Mouse (Mus musculus): ENCODE data around the gene 4833439L19Rik. TPM values are rescaled to one million over a fixed set of nuclear protein-coding genes. Genes with fewer than 3 reads are reported as not detected.

4833439L19Rik gene
- polyA plus RNA-seq, 1 experiment from 2014 or later: 272 TPM

DNA sequence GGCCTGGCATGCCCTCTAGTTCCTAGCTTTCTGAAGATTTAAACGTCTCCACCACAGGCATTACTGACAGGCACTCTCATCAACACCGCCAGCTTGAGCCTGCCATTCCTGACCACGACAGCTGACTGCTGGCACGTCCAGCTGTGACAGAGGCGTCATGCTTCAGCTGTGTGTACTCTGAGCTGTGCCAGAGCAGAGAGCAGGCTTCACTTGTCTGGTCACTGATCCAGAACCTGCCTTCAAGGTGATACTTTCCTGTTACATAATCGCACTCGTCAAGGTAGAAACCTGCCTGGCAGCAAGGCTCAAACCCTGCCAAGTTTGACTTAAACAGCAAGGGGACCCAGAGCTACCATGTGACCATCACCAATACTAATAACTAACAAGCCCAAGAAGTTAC, 2.7 kb downstream of the 4833439L19Rik start:
- Histone ChIP-seq H3K4me2 (ENCODE audit: low read length) (no peak overlapping the region), H3K9ac (ENCODE audit: low read depth, low read length) (no peak overlapping the region), H3K36me3 (ENCODE audit: control insufficient read depth, insufficient read depth, low read length) (peaks cover 29% of the 10 kb centered on the region), H3K4me1 (ENCODE audit: control insufficient read depth, insufficient read depth, low read length) (peaks cover 10% of the 10 kb centered on the region), H3K4me3 (ENCODE audit: low read depth, low read length) (no peak overlapping the region), H3K9me3 (replicated peaks; ENCODE audit: control insufficient read depth, low read length, poor library complexity, severe bottlenecking) (no peaks in the 10 kb centered on the region), H3K27me3 (ENCODE audit: control insufficient read depth, insufficient read depth, low read depth, low read length) (no peaks in the 10 kb centered on the region), H3K27ac (ENCODE audit: low read length) (no peak overlapping the region)
- no peak for ATAC-seq
- 81% methylated on average over 7 of the region's 7 CpGs for WGBS

DNA sequence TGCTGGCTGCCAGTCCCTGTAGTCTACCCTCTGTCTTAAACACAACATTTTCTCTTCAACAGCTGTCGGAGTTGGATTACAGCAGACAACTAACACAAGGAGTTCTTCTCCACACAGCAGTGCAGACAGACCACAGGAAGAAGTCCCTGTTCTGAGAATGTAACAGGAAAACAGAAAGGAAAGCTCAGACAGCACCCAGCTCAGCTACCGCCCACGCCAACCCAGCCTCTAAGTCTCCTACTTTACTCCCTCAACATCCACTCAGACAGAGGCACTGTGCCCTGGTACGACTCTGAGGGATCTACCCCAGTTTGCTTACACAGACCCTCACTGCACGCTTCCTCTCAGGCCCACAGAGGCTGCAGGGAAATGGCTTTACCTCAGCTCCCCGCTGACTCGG, 4.6 kb downstream of the 4833439L19Rik start:
- no peaks in the 10 kb centered on the region for H3K27me3 ChIP-seq (ENCODE audit: control insufficient read depth, insufficient read depth, low read depth, low read length)
- H3K36me3 ChIP-seq (ENCODE audit: control insufficient read depth, insufficient read depth, low read length): peaks cover 35% of the 10 kb centered on the region
- no peak overlapping the region for H3K9ac ChIP-seq (ENCODE audit: low read depth, low read length)
- H3K4me3 ChIP-seq (ENCODE audit: low read depth, low read length): no peak overlapping the region
- no peak overlapping the region for H3K27ac ChIP-seq (ENCODE audit: low read length)
- no peaks in the 10 kb centered on the region for H3K9me3 ChIP-seq (replicated peaks; ENCODE audit: control insufficient read depth, low read length, poor library complexity, severe bottlenecking)
- no peak overlapping the region for H3K4me2 ChIP-seq (ENCODE audit: low read length)
- H3K4me1 ChIP-seq (ENCODE audit: control insufficient read depth, insufficient read depth, low read length): peaks cover 10% of the 10 kb centered on the region
- ATAC-seq: no peak
- WGBS: 94% methylated on average over 7 of the region's 7 CpGs

DNA sequence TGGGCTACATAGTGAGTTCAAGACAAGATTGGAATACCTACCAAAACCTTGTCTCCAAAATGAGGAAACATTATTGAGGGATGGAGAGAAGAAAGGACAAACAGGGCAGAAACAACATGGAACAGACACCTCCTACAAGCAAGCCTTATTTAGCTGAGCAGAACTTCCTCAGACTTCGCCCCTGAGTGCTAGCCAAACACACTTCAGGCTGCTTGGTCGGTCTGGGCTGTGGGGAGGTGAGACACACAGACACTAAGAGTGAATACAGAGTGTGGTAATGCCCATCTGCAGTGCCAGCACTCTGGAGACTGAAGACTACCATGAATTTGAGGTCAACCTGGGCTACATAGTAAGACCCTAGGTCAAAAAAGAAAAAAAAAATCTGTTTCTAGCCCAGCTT, 5.6 kb downstream of the 4833439L19Rik start:
- peaks cover 8% of the 10 kb centered on the region for H3K4me1 ChIP-seq (ENCODE audit: control insufficient read depth, insufficient read depth, low read length)
- no peak overlapping the region for H3K9ac ChIP-seq (ENCODE audit: low read depth, low read length)
- no peaks in the 10 kb centered on the region for H3K9me3 ChIP-seq (replicated peaks; ENCODE audit: control insufficient read depth, low read length, poor library complexity, severe bottlenecking)
- no peak overlapping the region for H3K4me2 ChIP-seq (ENCODE audit: low read length)
- H3K27me3 ChIP-seq (ENCODE audit: control insufficient read depth, insufficient read depth, low read depth, low read length): no peaks in the 10 kb centered on the region
- H3K27ac ChIP-seq (ENCODE audit: low read length): no peak overlapping the region
- no peak overlapping the region for H3K4me3 ChIP-seq (ENCODE audit: low read depth, low read length)
- no peak for ATAC-seq
- H3K36me3 ChIP-seq (ENCODE audit: control insufficient read depth, insufficient read depth, low read length): peaks cover 36% of the 10 kb centered on the region
- 98% methylated on average over 2 of the region's 2 CpGs for WGBS

DNA sequence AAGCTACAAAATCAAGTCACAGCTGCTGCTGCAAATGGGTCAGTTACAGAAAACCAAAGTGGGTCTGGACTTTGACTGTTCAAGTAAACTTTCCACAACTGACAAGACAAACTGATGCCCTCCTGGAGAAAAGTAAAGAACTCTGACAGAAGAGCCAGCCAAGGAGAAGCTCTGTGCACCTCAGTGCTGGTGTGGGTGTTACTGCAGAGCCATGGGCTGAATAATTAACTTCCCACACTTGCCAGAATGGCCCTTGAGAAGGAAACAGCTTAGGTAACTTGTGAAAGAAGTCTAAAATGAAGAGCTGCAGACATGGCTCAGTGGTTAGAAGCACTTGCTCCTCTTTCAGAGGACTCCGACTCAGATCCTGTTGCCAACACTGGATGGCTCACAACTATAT, 7.6 kb downstream of the 4833439L19Rik start:
- WGBS: 92% methylated on average over 1 of the region's 1 CpGs
- peaks cover 45% of the 10 kb centered on the region for H3K36me3 ChIP-seq (ENCODE audit: control insufficient read depth, insufficient read depth, low read length)
- ATAC-seq: no peak

DNA sequence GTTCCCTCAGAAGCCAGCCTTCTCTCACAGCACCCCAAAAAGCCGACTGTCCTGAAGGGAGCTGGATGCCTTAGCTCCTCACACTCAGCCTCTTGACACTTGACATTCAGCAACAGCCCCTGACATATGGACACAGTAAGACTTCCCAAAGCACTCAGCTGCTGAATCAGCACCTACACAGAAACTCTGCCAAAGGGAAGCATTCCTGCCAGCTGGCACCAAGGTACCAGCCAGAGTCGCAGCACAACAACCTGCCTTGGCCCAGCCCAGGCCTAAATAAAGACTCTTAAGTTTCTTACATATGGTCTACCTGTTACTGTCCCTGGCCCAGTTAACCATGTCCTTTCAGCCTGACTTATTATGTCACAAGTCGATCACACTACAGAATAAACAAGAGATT, 8.4 kb downstream of the 4833439L19Rik start:
- H3K9me3 ChIP-seq (replicated peaks; ENCODE audit: control insufficient read depth, low read length, poor library complexity, severe bottlenecking): no peaks in the 10 kb centered on the region
- no peak overlapping the region for H3K4me3 ChIP-seq (ENCODE audit: low read depth, low read length)
- H3K9ac ChIP-seq (ENCODE audit: low read depth, low read length): no peak overlapping the region
- no peak for ATAC-seq
- no peaks in the 10 kb centered on the region for H3K4me1 ChIP-seq (ENCODE audit: control insufficient read depth, insufficient read depth, low read length)
- 87% methylated on average over 3 of the region's 3 CpGs for WGBS
- H3K27ac ChIP-seq (ENCODE audit: low read length): no peak overlapping the region
- H3K27me3 ChIP-seq (ENCODE audit: control insufficient read depth, insufficient read depth, low read depth, low read length): no peaks in the 10 kb centered on the region
- peaks cover 52% of the 10 kb centered on the region for H3K36me3 ChIP-seq (ENCODE audit: control insufficient read depth, insufficient read depth, low read length)
- no peak overlapping the region for H3K4me2 ChIP-seq (ENCODE audit: low read length)

More for the DNA sequence above, 7.6 kb downstream of the 4833439L19Rik start:
- no peaks in the 10 kb centered on the region for H3K4me1 ChIP-seq (ENCODE audit: control insufficient read depth, insufficient read depth, low read length)
- H3K9me3 ChIP-seq (replicated peaks; ENCODE audit: control insufficient read depth, low read length, poor library complexity, severe bottlenecking): no peaks in the 10 kb centered on the region
- no peaks in the 10 kb centered on the region for H3K27me3 ChIP-seq (ENCODE audit: control insufficient read depth, insufficient read depth, low read depth, low read length)
- no peak overlapping the region for H3K4me3 ChIP-seq (ENCODE audit: low read depth, low read length)
- H3K4me2 ChIP-seq (ENCODE audit: low read length): no peak overlapping the region
- H3K9ac ChIP-seq (ENCODE audit: low read depth, low read length): no peak overlapping the region
- H3K27ac ChIP-seq (ENCODE audit: low read length): no peak overlapping the region

DNA sequence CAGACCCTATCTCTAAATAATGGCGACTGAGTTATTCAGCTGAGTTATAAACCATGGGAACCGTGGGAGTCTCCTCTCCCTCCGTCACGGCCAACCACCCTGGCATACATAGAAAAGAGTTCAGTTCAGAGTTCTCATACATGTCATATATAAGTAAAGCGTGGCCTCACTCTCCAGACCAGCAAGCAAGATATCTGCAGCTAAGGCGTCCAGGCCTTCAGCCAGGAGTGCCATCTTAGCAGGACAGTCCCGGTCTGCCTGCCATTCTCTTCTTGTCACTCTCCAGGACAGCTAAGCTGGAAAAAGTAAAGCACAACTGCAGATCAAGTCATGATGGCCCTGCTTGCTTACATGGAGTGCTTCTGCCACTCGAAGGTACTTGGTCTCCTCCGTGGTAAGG, 9.1 kb downstream of the 4833439L19Rik start:
- Histone ChIP-seq H3K9me3 (replicated peaks; ENCODE audit: control insufficient read depth, low read length, poor library complexity, severe bottlenecking) (no peaks in the 10 kb centered on the region), H3K36me3 (ENCODE audit: control insufficient read depth, insufficient read depth, low read length) (peaks cover 53% of the 10 kb centered on the region), H3K27me3 (ENCODE audit: control insufficient read depth, insufficient read depth, low read depth, low read length) (no peaks in the 10 kb centered on the region), H3K27ac (ENCODE audit: low read length) (no peak overlapping the region), H3K4me3 (ENCODE audit: low read depth, low read length) (no peak overlapping the region), H3K4me2 (ENCODE audit: low read length) (no peak overlapping the region), H3K4me1 (ENCODE audit: control insufficient read depth, insufficient read depth, low read length) (no peaks in the 10 kb centered on the region), H3K9ac (ENCODE audit: low read depth, low read length) (no peak overlapping the region)
- WGBS: 92% methylated on average over 9 of the region's 9 CpGs
- no peak for ATAC-seq

DNA sequence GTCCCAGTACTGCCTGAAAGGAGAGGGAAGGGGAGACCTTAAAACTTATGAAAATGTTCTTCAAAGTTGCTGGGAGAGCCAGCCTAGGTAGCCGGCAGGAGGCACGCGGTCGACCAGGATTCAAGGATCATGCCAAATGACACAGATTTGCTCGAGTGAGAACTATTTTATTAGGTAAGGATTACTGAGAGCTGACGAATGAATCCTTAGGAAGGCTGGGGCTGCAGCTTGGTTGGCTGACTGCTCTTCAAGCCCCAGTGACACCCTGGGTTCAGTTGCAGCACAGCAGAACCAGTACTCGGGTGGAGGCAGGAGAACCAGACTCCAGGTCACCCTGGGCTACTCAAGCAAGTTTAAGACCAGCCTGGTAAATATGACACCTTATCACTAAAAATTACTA, 17.2 kb downstream of the 4833439L19Rik start:
- no peaks in the 10 kb centered on the region for H3K27me3 ChIP-seq (ENCODE audit: control insufficient read depth, insufficient read depth, low read depth, low read length)
- WGBS: 83% methylated on average over 7 of the region's 7 CpGs

DNA sequence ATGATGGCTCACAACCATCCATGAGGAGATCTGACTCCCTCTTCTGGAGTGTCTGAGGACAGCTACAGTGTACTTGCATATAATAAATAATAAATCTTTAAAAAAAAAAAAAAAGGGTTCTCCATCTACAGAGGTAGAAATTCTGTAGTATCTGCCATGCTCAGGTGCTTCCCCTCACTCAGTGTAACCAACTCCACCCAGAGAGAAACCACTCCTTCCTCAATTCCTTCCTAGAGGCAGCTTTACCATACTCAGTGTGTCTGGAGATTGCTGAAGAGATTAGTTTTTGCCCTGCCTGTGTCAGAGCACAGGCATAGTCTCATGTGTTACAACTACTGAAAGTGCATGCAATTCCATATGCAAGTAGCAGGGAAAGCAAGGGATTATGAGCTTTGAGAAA, 33.1 kb downstream of the 4833439L19Rik start:
- H3K4me2 ChIP-seq (ENCODE audit: low read length): no peak overlapping the region
- H3K27me3 ChIP-seq (ENCODE audit: control insufficient read depth, insufficient read depth, low read depth, low read length): no peaks in the 10 kb centered on the region
- no peaks in the 10 kb centered on the region for H3K9me3 ChIP-seq (replicated peaks; ENCODE audit: control insufficient read depth, low read length, poor library complexity, severe bottlenecking)
- peaks cover 32% of the 10 kb centered on the region for H3K36me3 ChIP-seq (ENCODE audit: control insufficient read depth, insufficient read depth, low read length)
- no peak overlapping the region for H3K9ac ChIP-seq (ENCODE audit: low read depth, low read length)
- no peaks in the 10 kb centered on the region for H3K4me1 ChIP-seq (ENCODE audit: control insufficient read depth, insufficient read depth, low read length)
- no peak overlapping the region for H3K27ac ChIP-seq (ENCODE audit: low read length)
- no peak for ATAC-seq
- no peak overlapping the region for H3K4me3 ChIP-seq (ENCODE audit: low read depth, low read length)

More for the DNA sequence above, 17.2 kb downstream of the 4833439L19Rik start:
- Histone ChIP-seq H3K4me3 (ENCODE audit: low read depth, low read length) (no peak overlapping the region), H3K4me2 (ENCODE audit: low read length) (no peak overlapping the region), H3K4me1 (ENCODE audit: control insufficient read depth, insufficient read depth, low read length) (no peaks in the 10 kb centered on the region), H3K9ac (ENCODE audit: low read depth, low read length) (no peak overlapping the region), H3K36me3 (ENCODE audit: control insufficient read depth, insufficient read depth, low read length) (peaks cover 46% of the 10 kb centered on the region), H3K9me3 (replicated peaks; ENCODE audit: control insufficient read depth, low read length, poor library complexity, severe bottlenecking) (no peaks in the 10 kb centered on the region), H3K27ac (ENCODE audit: low read length) (no peak overlapping the region)
- no peak for ATAC-seq

DNA sequence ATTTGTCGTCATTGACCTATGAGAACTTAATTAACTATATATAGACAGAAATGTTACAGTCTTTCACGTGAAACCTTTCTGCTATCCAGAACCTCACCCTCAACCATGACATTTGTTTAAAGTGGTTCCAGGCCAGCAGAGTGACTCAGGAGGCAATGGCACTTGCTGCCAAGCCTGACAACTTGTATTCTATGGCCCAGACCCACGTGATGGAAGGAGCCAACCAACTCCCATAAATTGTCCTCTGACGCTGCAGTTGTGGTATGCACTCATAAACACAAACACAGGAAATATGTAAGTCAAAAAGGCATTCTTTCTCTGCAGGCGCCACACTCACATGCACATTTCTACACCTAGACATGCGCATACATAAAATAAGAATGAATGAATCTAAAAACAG, 38.1 kb downstream of the 4833439L19Rik start:
- no peak for ATAC-seq
- no peaks in the 10 kb centered on the region for H3K4me1 ChIP-seq (ENCODE audit: control insufficient read depth, insufficient read depth, low read length)
- 93% methylated on average over 6 of the region's 6 CpGs for WGBS
- H3K9ac ChIP-seq (ENCODE audit: low read depth, low read length): no peak overlapping the region
- H3K4me2 ChIP-seq (ENCODE audit: low read length): no peak overlapping the region
- H3K27me3 ChIP-seq (ENCODE audit: control insufficient read depth, insufficient read depth, low read depth, low read length): no peaks in the 10 kb centered on the region
- H3K9me3 ChIP-seq (replicated peaks; ENCODE audit: control insufficient read depth, low read length, poor library complexity, severe bottlenecking): no peaks in the 10 kb centered on the region
- no peak overlapping the region for H3K27ac ChIP-seq (ENCODE audit: low read length)
- H3K36me3 ChIP-seq (ENCODE audit: control insufficient read depth, insufficient read depth, low read length): peaks cover 42% of the 10 kb centered on the region
- no peak overlapping the region for H3K4me3 ChIP-seq (ENCODE audit: low read depth, low read length)

DNA sequence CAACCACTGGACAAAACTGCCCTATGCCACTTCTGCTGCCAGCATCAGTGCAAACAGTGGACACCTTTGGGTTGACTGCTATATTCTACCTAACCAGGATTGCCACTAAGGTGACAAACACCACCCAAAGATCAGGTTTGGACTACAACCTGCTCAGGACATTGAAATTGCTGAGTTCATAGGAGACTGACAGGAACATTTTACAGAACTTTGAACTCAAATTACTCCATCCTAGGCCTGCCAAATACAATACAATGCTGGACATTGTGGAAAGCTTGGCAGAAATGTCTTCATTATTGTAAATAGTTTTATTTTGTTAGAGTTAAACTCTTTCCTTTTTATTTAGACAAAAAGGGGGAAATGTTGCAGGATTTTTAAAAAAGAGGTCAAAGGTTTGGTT, 44.1 kb downstream of the 4833439L19Rik start:
- H3K4me2 ChIP-seq (ENCODE audit: low read length): no peak overlapping the region
- H3K4me3 ChIP-seq (ENCODE audit: low read depth, low read length): no peak overlapping the region
- ATAC-seq: no peak
- H3K9ac ChIP-seq (ENCODE audit: low read depth, low read length): no peak overlapping the region
- H3K9me3 ChIP-seq (replicated peaks; ENCODE audit: control insufficient read depth, low read length, poor library complexity, severe bottlenecking): no peaks in the 10 kb centered on the region
- H3K27me3 ChIP-seq (ENCODE audit: control insufficient read depth, insufficient read depth, low read depth, low read length): no peaks in the 10 kb centered on the region
- H3K36me3 ChIP-seq (ENCODE audit: control insufficient read depth, insufficient read depth, low read length): peaks cover 17% of the 10 kb centered on the region
- no peaks in the 10 kb centered on the region for H3K4me1 ChIP-seq (ENCODE audit: control insufficient read depth, insufficient read depth, low read length)
- no peak overlapping the region for H3K27ac ChIP-seq (ENCODE audit: low read length)

Data from midbrain, embryonic 16.5 days (tissue).